Mouse (Mus musculus) left cerebral cortex, adult 8-10 months (tissue): Measurements from ENCODE around the gene Wdcp. TPM values are rescaled to one million over a fixed set of nuclear protein-coding genes. Genes with fewer than 3 reads are reported as not detected.

Experiments used
- total RNA-seq, 4 experiments: library from RNA; stranded (reverse); gene quantifications; 2 replicates each; pipeline ENCODE4 v1.2.4; 2022

Gene Wdcp
- total RNA-seq, 4 experiments from 2014 or later = 10.8 to 16.3 (median 13.0) TPM

Other genes starting within 250 kb of the Wdcp start
- gene Fam228a, start 104.9 kb upstream of the Wdcp start, total RNA-seq = 1 to 10 TPM; 1.6 to 2.9 (median 2.1) TPM
- gene Pfn4, start 74.3 kb upstream of the Wdcp start, total RNA-seq = 10 to 100 TPM; 11.6 to 17.1 (median 13.1) TPM
- 10 to 100 TPM; 17.6 to 20.0 (median 19.1) TPM for gene Fam228b, start 74.0 kb upstream of the Wdcp start, total RNA-seq
- 10 to 100 TPM; 69.8 to 92.7 (median 81.2) TPM for gene Sf3b6, start 25.8 kb upstream of the Wdcp start, total RNA-seq
- gene Fkbp1b, start 1.7 kb upstream of the Wdcp start, total RNA-seq = 10 to 100 TPM; 31.7 to 41.8 (median 39.3) TPM
- under 1 TPM; 0.66 to 0.89 (median 0.77) TPM for gene Mfsd2b, start 31.1 kb downstream of the Wdcp start, total RNA-seq
- gene Ubxn2a, start 64.4 kb downstream of the Wdcp start, total RNA-seq = 10 to 100 TPM; 51.3 to 64.0 (median 57.8) TPM
- 10 to 100 TPM; 30.1 to 35.9 (median 33.0) TPM for gene Atad2b, start 74.0 kb downstream of the Wdcp start, total RNA-seq